Mouse (Mus musculus) cerebellum, postnatal 36 days (tissue): ENCODE results near the gene Olfr649.
A peak's percentile ranks its signal among the peaks of the same experiment; 100 is the strongest.

ENCODE experiments used
- DNase-seq, 2 experiments: peaks; one replicate each; pipeline ENCODE4 v3.0.0; 2021 to 2022; ENCODE audit warnings: mixed read lengths in 2 of 2

The Olfr649 gene

DNA sequence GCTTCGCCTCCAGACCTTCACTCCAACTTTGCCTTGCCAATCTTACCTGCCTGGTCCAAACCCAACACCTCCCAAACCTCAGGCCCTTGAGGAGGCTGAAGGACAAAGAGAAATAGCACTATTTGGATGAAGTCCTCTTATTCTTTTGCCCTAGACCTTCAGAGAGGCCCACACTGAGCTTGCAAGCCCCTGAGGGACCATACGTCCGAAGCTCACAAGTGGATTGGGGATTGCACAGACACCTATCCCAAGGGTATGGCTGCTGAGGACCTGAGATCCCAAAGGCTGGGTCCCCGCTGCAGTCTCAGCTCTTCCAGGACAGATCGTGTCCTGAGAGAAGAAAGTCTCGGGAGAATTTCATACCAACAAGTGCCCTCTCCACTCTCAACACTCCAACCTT is at the start of gene Olfr649:
Gene Olfr649, minus strand, starts transcription at position 101 of the 400 bp plus-strand sequence.
- no peak for DNase-seq

DNA sequence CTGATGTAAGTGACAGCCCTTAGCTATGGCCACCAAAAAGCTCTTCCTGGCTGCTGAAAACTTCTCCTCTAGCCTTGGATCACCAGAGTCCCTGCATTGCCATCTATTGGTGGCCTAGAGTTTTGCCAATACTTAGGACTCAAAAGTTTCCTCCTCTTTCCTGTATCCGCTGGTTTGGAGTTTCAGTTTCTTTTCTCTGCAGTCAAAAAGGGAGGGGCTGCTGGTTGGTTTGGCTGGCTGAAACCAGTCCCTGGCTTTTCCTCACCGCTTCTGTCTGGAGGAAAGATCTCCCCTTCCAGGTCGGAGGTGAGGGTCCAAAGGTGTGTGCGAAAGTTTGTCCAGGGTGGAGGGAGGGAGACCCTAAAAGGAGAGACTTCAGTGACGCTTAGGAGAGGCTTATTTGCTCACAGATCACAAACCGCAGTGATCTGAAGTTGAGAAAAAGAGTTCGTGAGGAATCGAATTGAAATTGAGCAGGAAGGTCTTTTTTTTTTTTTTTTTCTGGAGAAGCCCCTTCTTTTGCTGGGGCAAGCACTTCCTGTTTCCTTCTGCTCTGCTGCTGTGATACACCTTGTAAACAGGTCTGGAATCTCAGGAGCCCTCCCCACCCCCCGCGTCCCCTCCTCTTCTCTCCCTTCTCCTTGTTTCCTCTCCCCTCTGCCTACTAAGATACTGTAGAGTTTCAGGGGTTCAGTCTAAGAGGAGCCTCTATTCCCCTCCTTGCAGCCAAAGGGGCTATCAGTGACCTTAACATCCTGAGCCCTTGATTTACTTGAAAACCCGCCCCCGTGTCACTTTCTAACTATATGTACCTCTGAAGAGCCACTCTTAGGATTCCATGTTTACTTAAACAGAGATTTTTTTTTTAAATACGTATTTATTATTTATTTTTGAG is 48.7 kb upstream of the Olfr649 start, which contains the start of gene Trim34a:
Gene Trim34a, plus strand, starts transcription at position 171 of the 895 bp plus-strand sequence.
- no peak for DNase-seq

DNA sequence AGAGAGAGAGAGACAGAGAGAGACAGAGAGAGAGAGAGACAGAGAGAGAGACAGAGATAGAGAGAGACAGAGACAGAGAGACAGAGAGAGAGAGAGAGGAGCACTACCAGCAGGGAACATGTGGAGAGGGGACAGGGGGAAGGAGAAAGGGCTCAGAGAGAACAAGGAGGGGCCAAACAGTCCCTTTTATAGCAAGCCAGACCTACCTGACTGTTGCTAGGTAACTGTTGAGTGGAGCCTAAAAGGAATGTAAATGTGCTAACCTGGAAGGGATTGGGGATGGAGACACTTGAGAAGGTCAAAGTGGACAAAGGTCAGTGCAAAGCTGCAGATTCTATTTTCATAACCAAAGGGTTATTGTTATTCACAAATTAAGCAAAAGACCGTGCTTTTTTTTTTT is 47.8 kb upstream of the Olfr649 start:
- no peak for DNase-seq

DNA sequence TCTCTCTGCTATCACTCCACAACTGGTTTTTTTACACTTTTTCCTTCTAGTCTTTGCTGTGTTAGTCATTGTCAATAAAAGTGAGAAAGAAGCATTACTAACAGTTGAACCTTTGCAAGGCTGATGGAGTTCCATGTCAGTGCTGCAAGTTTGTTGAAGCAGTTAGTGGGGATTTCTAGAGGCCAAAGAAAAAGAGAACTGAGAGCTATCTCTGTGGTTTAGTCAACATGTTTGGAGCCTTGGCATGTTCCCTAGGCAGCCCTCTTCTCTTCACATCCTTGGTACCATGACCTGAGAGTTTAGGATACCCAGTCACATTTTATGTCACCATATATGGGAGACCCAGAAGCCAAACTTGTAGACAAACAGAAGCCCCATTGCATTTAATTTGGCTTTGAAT is 45.1 kb upstream of the Olfr649 start:
- DNase-seq: no peak

DNA sequence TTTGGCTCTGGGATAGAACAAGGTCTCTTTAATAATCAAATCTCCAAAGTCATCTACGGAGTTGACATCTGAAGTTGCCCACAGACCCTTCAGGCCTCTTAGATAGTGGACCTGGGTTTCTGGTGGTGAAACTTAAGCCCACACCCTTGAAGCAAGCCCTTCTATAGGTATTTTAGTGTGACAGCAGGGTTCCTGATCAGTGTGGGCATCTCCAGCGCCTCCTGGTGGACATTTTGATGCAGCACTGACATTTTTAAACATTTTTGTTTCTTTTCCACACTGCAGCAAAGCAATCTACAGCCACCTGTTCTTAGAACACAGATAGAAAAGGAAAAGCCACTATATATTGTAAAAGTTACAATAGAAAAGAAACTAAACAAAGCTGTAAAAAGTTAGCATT is 35.4 kb upstream of the Olfr649 start:
- no peak for DNase-seq

DNA sequence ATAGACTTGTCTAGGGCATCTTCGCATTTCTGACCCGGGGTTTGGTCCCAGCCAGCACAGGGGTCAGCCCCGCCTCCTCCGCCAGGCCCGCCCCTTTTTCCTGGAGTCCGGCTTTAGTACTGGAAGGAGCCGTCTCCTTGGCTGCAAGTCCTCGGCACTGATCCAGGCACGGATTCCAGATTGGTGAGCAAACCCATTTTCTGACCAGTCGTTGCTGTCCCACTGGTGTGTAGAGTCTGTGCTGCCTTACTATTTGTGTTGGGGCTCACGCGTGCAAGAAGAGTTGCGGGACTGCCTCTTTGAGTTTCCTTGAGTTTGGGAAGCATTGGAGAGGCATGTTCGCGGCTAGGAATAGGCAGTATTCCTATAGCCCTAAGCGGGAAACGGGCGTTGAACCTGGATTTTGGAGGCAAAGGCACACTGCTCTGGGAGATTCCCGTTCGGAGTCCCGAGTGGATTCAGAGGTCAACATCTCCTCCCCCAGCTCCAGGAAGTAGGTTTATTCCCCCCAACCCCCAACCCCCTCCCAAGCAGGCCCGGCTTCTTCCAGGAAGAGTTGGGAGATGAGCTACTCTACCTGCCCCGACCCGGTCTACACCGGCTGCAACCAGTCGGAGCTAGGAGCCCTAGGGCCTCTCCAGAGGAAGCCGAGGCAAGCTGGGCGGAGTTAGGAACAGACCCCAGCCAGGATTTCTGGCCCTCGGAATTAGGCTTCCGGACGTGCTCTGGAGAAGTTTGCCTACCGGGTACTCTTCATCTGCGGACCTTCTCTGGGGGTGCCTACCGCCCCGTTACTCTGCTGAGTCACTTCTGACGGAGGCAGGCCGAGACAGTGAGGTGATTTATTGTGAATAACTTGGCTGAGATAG is 23.1 kb upstream of the Olfr649 start, which contains the start of gene Trim6:
Gene Trim6, plus strand, starts transcription at position 93 of the 869 bp plus-strand sequence.
- peak; percentile 2 to 6 for DNase-seq

DNA sequence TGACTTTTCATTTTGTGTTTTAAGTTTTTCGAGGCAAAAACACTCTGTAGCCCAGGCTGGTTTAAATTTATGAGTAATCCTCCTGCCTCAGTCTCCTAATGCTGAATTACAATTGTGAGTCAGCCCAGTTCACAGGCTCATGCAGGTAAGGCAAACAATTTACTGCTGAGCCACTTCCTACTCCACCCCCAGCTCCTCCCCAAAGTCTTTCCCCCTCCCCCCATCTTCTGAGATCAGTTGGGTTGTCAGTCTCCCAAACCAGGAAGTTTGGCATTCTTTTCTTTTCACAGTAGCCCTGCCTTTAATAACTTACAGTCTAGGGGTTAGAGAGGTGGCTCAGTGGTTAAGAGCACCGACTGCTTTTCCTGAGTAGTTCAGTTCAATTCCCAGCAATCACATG is 22.1 kb upstream of the Olfr649 start:
- no peak for DNase-seq

DNA sequence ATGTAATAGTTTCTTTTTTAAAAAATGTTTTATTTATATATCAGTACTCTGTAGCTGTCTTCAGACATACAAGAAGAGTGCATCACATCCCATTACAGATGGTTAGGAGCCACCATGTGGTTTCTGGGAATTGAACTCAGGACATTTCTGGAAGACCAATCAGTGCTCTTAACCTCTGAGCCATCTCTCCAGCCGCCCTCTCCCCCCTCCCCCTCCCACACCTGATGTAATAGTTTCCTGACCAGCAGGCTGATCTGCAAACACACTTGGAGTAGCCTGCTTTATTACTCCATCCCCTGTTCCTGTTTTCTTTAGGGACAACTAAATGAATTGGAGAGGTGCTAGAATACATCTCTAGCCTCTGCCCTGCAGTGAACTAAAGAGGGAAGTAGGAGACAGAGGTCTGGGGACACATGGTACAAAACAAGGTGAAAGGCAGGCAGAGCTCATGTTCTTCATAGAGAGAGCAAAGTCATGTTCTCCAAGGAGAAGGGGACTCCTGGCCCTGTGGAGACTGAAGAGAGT is 20.3 kb upstream of the Olfr649 start:
- DNase-seq: no peak

DNA sequence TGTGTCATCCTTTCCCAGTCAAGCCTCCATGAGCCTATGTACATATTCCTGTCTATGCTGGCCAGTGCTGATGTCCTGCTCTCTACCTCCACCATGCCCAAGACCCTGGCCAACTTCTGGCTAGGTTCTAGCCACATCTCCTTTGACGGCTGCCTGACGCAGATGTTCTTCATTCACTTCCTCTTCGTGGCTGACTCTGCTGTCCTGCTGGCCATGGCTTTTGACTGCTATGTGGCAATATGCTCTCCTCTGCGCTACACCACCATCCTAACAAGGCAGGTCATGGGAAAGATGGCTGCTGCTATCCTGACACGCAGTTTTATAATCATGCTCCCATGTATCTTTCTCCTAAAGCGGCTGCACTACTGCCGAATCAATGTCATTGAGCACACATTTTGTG is 10.4 kb upstream of the Olfr649 start:
- DNase-seq: no peak

DNA sequence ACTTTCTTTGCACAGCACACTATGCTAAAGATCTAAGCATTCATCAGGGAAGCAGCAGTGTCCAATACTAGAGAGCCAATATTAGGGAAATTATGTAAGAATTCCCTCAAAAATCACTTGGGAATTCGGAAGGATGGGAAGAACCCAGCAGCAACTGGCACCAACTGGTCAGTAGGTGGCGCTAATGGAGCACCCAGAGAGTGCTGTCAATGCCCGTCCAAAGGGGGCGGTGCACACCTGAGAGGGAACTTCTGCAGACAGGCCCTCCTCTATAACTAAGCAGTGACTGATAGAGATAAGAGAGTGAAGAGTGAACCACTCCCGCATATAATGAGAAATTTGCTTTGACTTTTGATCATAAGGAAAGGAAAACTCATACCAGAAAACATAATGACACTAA is 4.0 kb upstream of the Olfr649 start:
- peak; percentile 4 to 6 for DNase-seq

DNA sequence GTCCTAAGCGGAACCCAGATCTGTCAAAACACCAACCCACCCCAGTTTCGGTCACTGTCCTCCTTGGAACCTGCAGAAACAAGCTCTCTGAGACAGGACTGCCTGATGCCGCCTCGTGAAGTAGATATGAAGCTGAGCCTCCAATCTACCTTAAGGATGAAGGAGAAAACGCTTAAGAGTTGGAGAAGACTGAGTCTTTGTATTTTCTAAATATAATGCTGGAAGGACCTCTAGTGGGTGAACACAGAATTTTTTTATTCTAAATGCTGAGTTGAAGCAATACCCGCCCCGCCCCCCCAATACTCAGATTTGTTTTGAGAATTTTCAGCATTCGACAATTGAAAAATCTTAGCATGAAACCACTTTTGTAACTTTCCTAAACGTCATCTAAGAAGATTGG is 4.5 kb downstream of the Olfr649 start:
- no peak for DNase-seq

DNA sequence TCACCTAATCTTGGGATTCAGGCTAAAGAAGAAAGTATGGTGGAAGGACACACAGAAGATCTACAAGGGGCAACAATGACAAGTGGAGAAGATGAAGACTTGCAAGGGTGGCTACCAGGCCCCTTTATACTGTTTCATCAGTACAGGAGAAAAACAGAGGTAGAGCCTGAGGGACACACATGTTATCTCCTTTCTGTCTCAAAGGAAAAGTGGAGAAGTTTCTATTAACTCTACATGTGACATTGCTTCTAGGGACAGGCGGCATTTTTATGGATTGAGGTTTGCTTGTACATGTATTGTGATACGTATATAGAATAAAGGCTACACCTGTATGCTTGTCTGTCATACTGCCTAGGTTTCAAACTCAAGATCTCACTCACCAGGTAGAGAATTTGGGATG is 12.5 kb downstream of the Olfr649 start, which contains the start of gene Olfr648:
Gene Olfr648, minus strand, starts transcription at position 101 of the 400 bp plus-strand sequence.
- no peak for DNase-seq

DNA sequence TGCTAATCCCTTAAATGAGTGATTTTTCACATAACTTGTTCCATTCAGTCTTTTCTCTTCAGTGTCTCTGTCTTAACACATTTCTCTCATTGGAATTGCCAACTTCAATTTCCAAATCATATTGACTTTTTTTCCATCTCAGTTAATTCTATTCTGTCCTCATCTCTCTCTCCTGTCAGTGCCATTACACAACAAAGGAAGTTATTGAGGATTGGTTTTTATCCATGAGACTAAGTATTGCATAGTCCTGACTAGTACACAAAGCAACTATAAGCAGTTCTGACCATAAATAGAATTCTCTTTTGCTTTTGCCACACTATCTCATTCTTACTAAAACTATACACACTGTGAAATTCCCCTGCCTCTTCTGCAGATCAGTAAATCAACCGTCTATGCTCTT is 16.7 kb downstream of the Olfr649 start:
- no peak for DNase-seq

DNA sequence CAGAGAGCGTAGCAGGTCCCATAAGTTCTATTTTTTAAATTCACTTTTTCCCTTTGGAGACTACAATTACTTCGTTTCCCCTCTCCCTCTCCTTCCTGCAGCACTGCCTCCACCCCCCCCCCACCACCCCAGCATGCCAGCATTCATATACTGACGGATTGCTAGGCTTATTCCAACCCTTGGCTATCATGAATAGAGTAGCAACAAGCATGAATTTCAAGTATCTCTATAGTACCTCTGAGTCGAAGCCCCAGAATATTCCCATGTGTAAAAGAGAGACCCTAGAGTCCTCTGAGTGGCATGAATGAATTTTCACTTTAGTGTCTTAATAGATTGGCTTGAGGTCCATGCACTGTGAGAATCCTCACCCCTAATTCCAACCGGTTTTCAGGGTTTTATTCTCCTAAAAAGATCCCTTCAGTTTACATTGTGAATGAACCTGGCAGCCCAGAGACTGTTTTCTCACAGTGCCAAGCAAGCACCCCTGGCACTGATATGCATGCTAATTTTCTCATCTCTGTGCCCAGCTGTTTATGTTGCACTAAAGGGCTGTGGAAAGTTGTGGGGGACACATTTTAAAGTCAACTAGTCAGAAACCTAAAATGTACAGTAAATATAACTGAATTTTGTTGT is 17.2 kb downstream of the Olfr649 start:
- DNase-seq: no peak

DNA sequence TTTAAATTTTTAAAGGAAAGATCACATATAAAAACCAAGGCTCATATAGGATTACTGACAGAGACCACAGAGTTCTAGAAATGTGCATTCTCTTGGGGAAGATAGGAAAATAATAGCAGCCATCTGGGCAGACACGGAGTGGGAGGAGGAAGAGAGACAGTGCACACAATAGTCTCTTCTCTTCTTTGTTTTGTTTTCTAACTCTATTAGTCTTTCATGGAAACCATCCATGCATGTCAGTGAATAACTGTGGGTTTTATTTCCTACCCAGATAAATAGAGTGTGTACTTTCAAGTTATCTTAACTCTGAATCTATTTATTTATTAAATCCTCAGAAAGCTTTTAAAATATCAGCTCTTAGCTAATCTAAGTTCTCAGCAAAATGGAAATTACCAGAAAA is 20.7 kb downstream of the Olfr649 start:
- no peak for DNase-seq

DNA sequence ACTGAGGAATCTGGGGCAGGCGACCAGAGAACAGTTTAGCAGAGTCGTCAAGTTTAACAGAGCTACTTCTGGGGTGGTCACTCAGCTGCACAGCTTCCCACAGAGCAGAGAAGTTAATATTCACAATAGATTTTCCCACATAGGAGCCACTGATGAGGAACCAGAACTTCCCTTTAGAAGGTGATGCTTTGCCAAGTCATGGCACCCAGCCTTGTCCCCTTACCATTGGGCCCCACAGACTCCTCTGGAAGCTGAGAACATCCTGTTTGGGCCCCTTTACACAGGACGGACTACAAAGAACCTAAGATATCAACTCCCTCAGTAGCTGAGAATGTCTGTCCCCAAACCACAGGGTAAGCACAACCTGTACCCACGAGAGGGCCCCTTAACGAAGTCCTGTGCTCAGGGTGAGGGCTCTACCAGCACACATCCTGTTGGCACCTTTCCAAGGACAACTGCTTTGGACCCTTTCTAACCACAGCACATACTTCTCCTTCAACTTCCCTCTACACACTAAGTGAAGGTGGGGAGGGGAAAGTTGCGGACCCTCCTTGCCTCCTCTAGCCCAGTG is 26.1 kb downstream of the Olfr649 start:
- no peak for DNase-seq

DNA sequence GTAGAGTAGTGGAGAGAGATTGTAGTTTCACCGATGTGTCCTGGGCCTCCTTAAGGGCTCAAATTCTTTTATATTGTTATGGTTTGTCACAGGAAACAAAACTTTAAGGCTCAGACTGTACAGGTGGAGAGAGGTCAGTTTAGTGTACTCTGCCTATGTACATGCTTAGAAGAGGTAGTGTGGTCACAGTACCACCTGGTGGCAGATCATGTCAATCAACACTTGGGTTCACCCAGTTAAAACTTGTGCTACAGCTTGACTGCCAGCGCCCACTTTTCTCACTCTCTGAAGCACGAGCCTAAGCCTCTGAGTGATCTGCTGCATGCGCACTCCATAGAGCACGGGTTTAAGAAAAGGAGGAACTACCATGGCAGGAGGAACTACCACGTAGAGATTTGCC is 28.7 kb downstream of the Olfr649 start:
- no peak for DNase-seq

DNA sequence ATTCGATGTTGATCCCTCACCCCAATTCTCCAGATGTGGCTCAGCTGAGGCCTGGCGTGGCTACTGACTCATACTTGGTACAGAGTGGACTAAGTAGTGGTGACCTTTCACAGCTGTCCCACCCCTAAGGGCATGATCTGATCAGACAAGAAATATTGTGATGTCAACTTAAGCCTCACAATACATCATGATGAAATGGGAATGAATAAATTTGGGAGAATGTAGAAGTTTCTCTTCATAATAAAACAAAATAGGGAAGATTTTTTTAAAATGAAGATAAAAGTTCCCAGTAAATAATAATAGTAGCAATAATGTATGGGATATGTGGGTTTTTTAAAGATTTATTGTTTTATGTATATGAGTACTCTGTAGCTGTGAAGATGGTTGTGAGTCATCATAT is 45.3 kb downstream of the Olfr649 start, which contains the start of gene Ubqlnl:
Gene Ubqlnl, minus strand, starts transcription at position 101 of the 400 bp plus-strand sequence.
- no peak for DNase-seq

DNA sequence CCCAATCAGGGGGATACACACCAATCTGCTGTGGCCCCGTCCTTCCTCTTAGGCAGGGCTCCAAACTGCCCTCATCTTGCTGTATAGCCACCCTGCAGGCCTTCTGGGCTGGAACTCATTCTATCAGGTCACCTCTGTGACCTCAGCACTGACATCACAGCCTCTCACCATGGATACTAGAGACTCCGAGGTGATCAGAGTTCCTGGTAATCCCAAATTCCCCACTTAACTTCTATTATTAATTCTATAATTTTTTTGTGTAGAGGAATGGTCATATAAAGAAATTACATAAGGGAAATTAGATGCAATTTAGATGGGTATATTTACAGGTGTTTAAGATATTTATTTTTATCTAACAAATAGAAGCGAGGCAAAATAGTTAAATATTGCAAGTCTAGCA is 52.6 kb downstream of the Olfr649 start, which contains the start of gene Ubqln3:
Gene Ubqln3, minus strand, starts transcription at position 101 of the 400 bp plus-strand sequence.
- DNase-seq: no peak
